Mouse (Mus musculus): Measurements from ENCODE around the gene Trnt1.

DNA sequence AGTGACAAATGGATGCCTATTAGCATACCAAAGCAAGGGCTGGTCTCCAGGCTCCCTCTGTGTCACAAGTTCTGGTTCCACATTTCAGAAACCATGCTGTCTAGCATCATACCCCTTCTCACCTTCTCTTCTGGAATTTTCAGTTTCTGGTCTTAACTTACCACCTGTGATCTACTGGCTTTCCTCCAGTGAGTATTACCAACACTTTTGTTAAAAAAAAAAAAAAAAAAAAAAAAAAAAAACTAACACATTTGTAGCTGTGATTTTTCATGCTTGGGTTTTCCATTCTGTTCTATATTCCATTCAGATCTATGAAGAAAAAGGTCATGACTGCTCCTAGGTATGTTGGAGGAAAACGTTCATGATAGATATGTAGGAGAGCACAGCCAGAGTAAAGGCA, 3.0 kb upstream of the Trnt1 start:
- no peak for TF ChIP-seq CTCF (IDR thresholded peaks at IDR 0.05; ENCODE audit: low read depth)
- no peak for TF ChIP-seq EP300 (IDR thresholded peaks at IDR 0.05; ENCODE audit: low read depth)
